Mouse (Mus musculus) right cerebral cortex, postnatal 14 days (tissue): Measurements from ENCODE around the gene Slc22a3.
A peak's percentile ranks its signal among the peaks of the same experiment; 100 is the strongest.

ENCODE experiments used
- DNase-seq: peaks from one replicate; pipeline ENCODE4 v3.0.0; 2022

Gene Slc22a3

GRCm38 (mm10) chr17:12507654-12508204 is at the start of gene Slc22a3:
Gene Slc22a3, minus strand, starts transcription at chr17:12507704.
- DNase-seq, result no peak

GRCm38 (mm10) chr17:12534353-12535145 is 27.0 kb upstream of the Slc22a3 start:
- DNase-seq, result peak; percentile 54

GRCm38 (mm10) chr17:12532115-12532514 is 24.6 kb upstream of the Slc22a3 start:
- DNase-seq, result peak; percentile 40

- no peak for DNase-seq
Measured at GRCm38 (mm10) chr17:12530081-12530480, 22.6 kb upstream of the Slc22a3 start.

- no peak for DNase-seq
Measured at GRCm38 (mm10) chr17:12529384-12529985, 22.0 kb upstream of the Slc22a3 start.

GRCm38 (mm10) chr17:12519089-12519488 is 11.6 kb upstream of the Slc22a3 start:
- no peak for DNase-seq

GRCm38 (mm10) chr17:12518194-12518593 is 10.7 kb upstream of the Slc22a3 start:
- DNase-seq, result no peak

GRCm38 (mm10) chr17:12513997-12514396 is 6.5 kb upstream of the Slc22a3 start:
- DNase-seq, result no peak

GRCm38 (mm10) chr17:12513107-12513923 is 5.8 kb upstream of the Slc22a3 start:
- no peak for DNase-seq

GRCm38 (mm10) chr17:12511193-12511592 is 3.7 kb upstream of the Slc22a3 start:
- DNase-seq, result no peak

GRCm38 (mm10) chr17:12508376-12508775 is 872 bp upstream of the Slc22a3 start:
- DNase-seq, result no peak

- no peak for DNase-seq
Measured at GRCm38 (mm10) chr17:12506903-12507563, 471 bp downstream of the Slc22a3 start.

- no peak for DNase-seq
Measured at GRCm38 (mm10) chr17:12505708-12506107, 1.8 kb downstream of the Slc22a3 start.

- DNase-seq, result no peak
Measured at GRCm38 (mm10) chr17:12499426-12499825, 8.1 kb downstream of the Slc22a3 start.

GRCm38 (mm10) chr17:12495558-12495957 is 11.9 kb downstream of the Slc22a3 start:
- no peak for DNase-seq

GRCm38 (mm10) chr17:12491591-12491990 is 15.9 kb downstream of the Slc22a3 start:
- DNase-seq, result no peak

GRCm38 (mm10) chr17:12489888-12490287 is 17.6 kb downstream of the Slc22a3 start:
- DNase-seq, result no peak

- DNase-seq, result no peak
Measured at GRCm38 (mm10) chr17:12485657-12486056, 21.8 kb downstream of the Slc22a3 start.

- DNase-seq, result no peak
Measured at GRCm38 (mm10) chr17:12479416-12479815, 28.1 kb downstream of the Slc22a3 start.

GRCm38 (mm10) chr17:12474509-12475083 is 32.9 kb downstream of the Slc22a3 start:
- DNase-seq, result no peak

GRCm38 (mm10) chr17:12472547-12472946 is 35.0 kb downstream of the Slc22a3 start:
- DNase-seq, result no peak

- DNase-seq, result no peak
Measured at GRCm38 (mm10) chr17:12468745-12469144, 38.8 kb downstream of the Slc22a3 start.
